Mouse (Mus musculus) embryonic facial prominence, embryonic 13.5 days (tissue): ENCODE measurements around the gene Prkn. TPM values are rescaled to one million over a fixed set of nuclear protein-coding genes. Genes with fewer than 3 reads are reported as not detected.

Experiments
- ATAC-seq: fragments of 200-750 bp; cut with Nextera tagmentation; 2 replicates; pipeline ENCODE4 v1.8.0; 2017; ENCODE audit warnings: low read depth; ENCODE audit not compliant: insufficient number of reproducible peaks, insufficient read depth, low FRiP score, low TSS enrichment
- H3K27ac ChIP-seq: fragments of 300-500 bp; sonication (generic); 2 replicates; pipeline ENCODE4 v1.5.1; 2015; ENCODE audit warnings: moderate library complexity, mild to moderate bottlenecking, inconsistent platforms
- H3K27me3 ChIP-seq: fragments of 300-500 bp; sonication (generic); 2 replicates; pipeline ENCODE4 v1.6.1; 2015; ENCODE audit warnings: mild to moderate bottlenecking, inconsistent platforms
- H3K36me3 ChIP-seq: fragments of 300-500 bp; sonication (generic); 2 replicates; pipeline ENCODE4 v1.6.1; 2015; ENCODE audit warnings: mild to moderate bottlenecking, inconsistent platforms
- H3K4me1 ChIP-seq: fragments of 300-500 bp; sonication (generic); 2 replicates; pipeline ENCODE4 v1.6.1; 2015; ENCODE audit warnings: inconsistent platforms
- H3K4me2 ChIP-seq: fragments of 300-500 bp; sonication (generic); 2 replicates; pipeline ENCODE4 v1.6.1; 2015; ENCODE audit warnings: moderate library complexity, mild to moderate bottlenecking, inconsistent platforms
- H3K4me3 ChIP-seq: fragments of 300-500 bp; sonication (generic); 2 replicates; pipeline ENCODE4 v1.5.1; 2015; ENCODE audit warnings: mild to moderate bottlenecking, inconsistent platforms
- H3K9ac ChIP-seq: fragments of 300-500 bp; sonication (generic); 2 replicates; pipeline ENCODE4 v1.6.1; 2015; ENCODE audit warnings: mild to moderate bottlenecking, inconsistent platforms
- H3K9me3 ChIP-seq: fragments of 300-500 bp; sonication (generic); 2 replicates; pipeline ENCODE4 v1.6.1; 2016; ENCODE audit warnings: inconsistent platforms
- WGBS: fragments of 180-500 bp; shearing (Covaris S2); methylation state at CpG from one replicate; pipeline ENCODE4 v1.1.7; 2015; ENCODE audit warnings: mixed read lengths; 5-methylcytosine and 5-hydroxymethylcytosine counted together
- polyA plus RNA-seq: library from polyadenylated mRNA; unstranded; fragments of >200 nt; fragmentation: Nextera tagmentation; extraction: Ambion mirVana; gene quantifications from 2 replicates; pipeline ENCODE4 v1.2.1, GENCODE M21; 2015

The Prkn gene
- polyA plus RNA-seq, 1 experiment from 2014 or later = 1.1 TPM

- H3K9ac ChIP-seq = no peak overlapping the region
- no peak for ATAC-seq
- 15% methylated on average over 4 of the region's 4 CpGs for WGBS
- no peaks in the 10 kb centered on the region for H3K27me3 ChIP-seq
- no peak overlapping the region for H3K4me2 ChIP-seq
- H3K9me3 ChIP-seq = no peaks in the 10 kb centered on the region
- no peaks in the 10 kb centered on the region for H3K4me1 ChIP-seq
- no peak overlapping the region for H3K27ac ChIP-seq
- no peak overlapping the region for H3K4me3 ChIP-seq
- no peaks in the 10 kb centered on the region for H3K36me3 ChIP-seq
These were observed 47.7 kb downstream of the Prkn start for GRCm38 (mm10) chr17:10887924-10888323.

DNA sequence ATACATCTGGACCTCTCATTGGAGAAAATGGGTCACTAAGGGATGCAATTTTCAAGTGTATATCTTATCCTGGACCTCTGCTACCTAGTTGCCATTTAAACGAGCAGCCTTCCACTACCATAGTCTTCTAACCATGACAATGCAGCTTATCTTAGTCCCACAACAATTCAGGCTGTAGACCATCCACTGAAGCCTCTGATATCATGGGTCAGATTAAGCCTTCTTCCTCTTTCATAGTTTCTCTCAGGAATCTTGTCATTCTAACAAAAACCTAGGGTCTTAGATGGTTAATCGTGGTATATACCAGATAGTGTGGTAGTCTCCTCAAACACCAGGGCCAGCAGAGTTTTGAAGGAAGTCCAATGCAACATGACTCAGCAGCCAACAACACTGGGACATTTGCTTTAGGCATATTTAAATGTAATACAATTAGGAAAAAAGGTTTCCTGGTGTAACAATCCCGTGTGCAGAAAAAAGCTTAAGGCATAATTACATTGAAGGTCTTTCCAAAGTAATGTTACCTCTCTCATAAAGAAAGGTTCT is 61.6 kb downstream of the Prkn start:
- no peak for ATAC-seq
- no peaks in the 10 kb centered on the region for H3K4me1 ChIP-seq
- H3K9ac ChIP-seq = no peak overlapping the region
- H3K4me2 ChIP-seq = no peak overlapping the region
- H3K9me3 ChIP-seq = no peaks in the 10 kb centered on the region
- H3K4me3 ChIP-seq = no peak overlapping the region
- WGBS = 71% methylated on average over 3 of the region's 3 CpGs
- no peaks in the 10 kb centered on the region for H3K36me3 ChIP-seq
- H3K27me3 ChIP-seq = no peaks in the 10 kb centered on the region
- no peak overlapping the region for H3K27ac ChIP-seq

- no peak overlapping the region for H3K9ac ChIP-seq
- H3K4me1 ChIP-seq = no peaks in the 10 kb centered on the region
- H3K27me3 ChIP-seq = 0 out of 2 replicates have a peak, but pooled peaks cover 3% of the 10 kb centered on the region
- ATAC-seq = no peak
- no peak overlapping the region for H3K4me2 ChIP-seq
- H3K4me3 ChIP-seq = no peak overlapping the region
- H3K27ac ChIP-seq = no peak overlapping the region
- H3K36me3 ChIP-seq = no peaks in the 10 kb centered on the region
- no peaks in the 10 kb centered on the region for H3K9me3 ChIP-seq
These were observed 96.5 kb downstream of the Prkn start for GRCm38 (mm10) chr17:10936698-10937097.

DNA sequence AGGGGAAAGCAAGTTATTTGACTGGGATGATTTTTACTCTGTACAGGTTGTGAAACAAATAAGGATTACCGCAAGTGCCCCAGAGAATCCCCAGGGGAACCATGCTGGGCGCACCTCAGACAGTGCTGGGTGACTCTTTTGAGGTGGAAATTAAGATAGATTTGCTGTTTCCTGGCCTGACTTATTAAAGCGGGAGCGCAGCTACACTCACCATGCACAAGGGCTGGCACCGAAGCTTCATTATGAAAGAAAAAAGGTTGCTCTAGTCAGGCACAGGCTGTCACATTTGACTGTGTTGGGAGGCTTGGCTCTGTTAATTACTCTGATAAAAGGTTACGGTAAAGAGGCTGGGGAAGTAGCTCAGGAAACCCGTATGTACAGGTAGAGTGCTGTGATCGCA is 97.7 kb downstream of the Prkn start:
- H3K27ac ChIP-seq = no peak overlapping the region
- H3K9ac ChIP-seq = no peak overlapping the region
- 0 out of 2 replicates have a peak, but pooled peaks cover 3% of the 10 kb centered on the region for H3K27me3 ChIP-seq
- H3K4me3 ChIP-seq = no peak overlapping the region
- H3K36me3 ChIP-seq = no peaks in the 10 kb centered on the region
- no peak overlapping the region for H3K4me2 ChIP-seq
- no peaks in the 10 kb centered on the region for H3K9me3 ChIP-seq
- no peak for ATAC-seq
- no peaks in the 10 kb centered on the region for H3K4me1 ChIP-seq
- 35% methylated on average over 8 of the region's 8 CpGs for WGBS

DNA sequence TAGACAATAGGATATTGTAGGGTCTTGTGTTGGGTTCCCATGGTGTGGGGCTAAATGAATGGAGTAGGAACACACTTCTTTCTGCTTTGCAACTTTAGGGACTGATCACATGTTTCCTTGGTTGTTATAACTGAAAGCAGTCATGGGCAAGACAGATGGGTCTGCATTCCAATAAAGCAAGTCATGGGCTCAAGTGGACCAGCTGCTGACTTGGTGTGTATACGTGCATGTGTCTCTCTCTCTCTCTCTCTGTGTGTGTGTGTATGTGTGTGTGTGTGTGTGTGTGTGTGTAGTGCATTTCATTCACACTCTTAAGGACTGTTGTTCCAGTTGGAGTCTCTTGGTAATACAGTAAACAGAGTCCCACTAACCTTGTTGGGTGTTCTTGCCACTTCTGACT is 98.6 kb downstream of the Prkn start:
- H3K4me1 ChIP-seq = no peaks in the 10 kb centered on the region
- no peaks in the 10 kb centered on the region for H3K36me3 ChIP-seq
- ATAC-seq = no peak
- H3K9me3 ChIP-seq = no peaks in the 10 kb centered on the region
- no peak overlapping the region for H3K4me3 ChIP-seq
- H3K9ac ChIP-seq = no peak overlapping the region
- no peak overlapping the region for H3K27ac ChIP-seq
- H3K4me2 ChIP-seq = no peak overlapping the region
- WGBS = 62% methylated on average over 1 of the region's 1 CpGs
- H3K27me3 ChIP-seq = 0 out of 2 replicates have a peak, but pooled peaks cover 3% of the 10 kb centered on the region

GRCm38 (mm10) chr17:10946552-10946951 is 106.4 kb downstream of the Prkn start:
- WGBS = 85% methylated on average over 4 of the region's 4 CpGs
- H3K9me3 ChIP-seq = no peaks in the 10 kb centered on the region
- no peak overlapping the region for H3K27ac ChIP-seq
- no peaks in the 10 kb centered on the region for H3K27me3 ChIP-seq
- H3K4me2 ChIP-seq = no peak overlapping the region
- no peak overlapping the region for H3K4me3 ChIP-seq
- no peaks in the 10 kb centered on the region for H3K36me3 ChIP-seq
- no peaks in the 10 kb centered on the region for H3K4me1 ChIP-seq
- H3K9ac ChIP-seq = no peak overlapping the region
- no peak for ATAC-seq

GRCm38 (mm10) chr17:10947614-10948013 is 107.4 kb downstream of the Prkn start:
- no peak overlapping the region for H3K9ac ChIP-seq
- H3K9me3 ChIP-seq = no peaks in the 10 kb centered on the region
- no peaks in the 10 kb centered on the region for H3K4me1 ChIP-seq
- no peaks in the 10 kb centered on the region for H3K27me3 ChIP-seq
- H3K4me2 ChIP-seq = no peak overlapping the region
- no peak overlapping the region for H3K27ac ChIP-seq
- ATAC-seq = no peak
- H3K4me3 ChIP-seq = no peak overlapping the region
- WGBS = 86% methylated on average over 2 of the region's 2 CpGs
- H3K36me3 ChIP-seq = no peaks in the 10 kb centered on the region

- Histone ChIP-seq H3K9ac (no peak overlapping the region), H3K36me3 (no peaks in the 10 kb centered on the region), H3K9me3 (no peaks in the 10 kb centered on the region), H3K4me3 (no peak overlapping the region), H3K27me3 (no peaks in the 10 kb centered on the region), H3K4me1 (no peaks in the 10 kb centered on the region), H3K27ac (no peak overlapping the region), H3K4me2 (no peak overlapping the region)
- WGBS = 76% methylated on average over 10 of the region's 10 CpGs
- ATAC-seq = no peak
These were observed 119.1 kb downstream of the Prkn start for GRCm38 (mm10) chr17:10959066-10959864.

GRCm38 (mm10) chr17:10962151-10962550 is 122.0 kb downstream of the Prkn start:
- WGBS = 90% methylated on average over 5 of the region's 5 CpGs
- no peak overlapping the region for H3K4me2 ChIP-seq
- no peaks in the 10 kb centered on the region for H3K36me3 ChIP-seq
- no peaks in the 10 kb centered on the region for H3K9me3 ChIP-seq
- H3K4me3 ChIP-seq = no peak overlapping the region
- no peak for ATAC-seq
- no peaks in the 10 kb centered on the region for H3K4me1 ChIP-seq
- no peaks in the 10 kb centered on the region for H3K27me3 ChIP-seq
- H3K9ac ChIP-seq = no peak overlapping the region
- no peak overlapping the region for H3K27ac ChIP-seq

DNA sequence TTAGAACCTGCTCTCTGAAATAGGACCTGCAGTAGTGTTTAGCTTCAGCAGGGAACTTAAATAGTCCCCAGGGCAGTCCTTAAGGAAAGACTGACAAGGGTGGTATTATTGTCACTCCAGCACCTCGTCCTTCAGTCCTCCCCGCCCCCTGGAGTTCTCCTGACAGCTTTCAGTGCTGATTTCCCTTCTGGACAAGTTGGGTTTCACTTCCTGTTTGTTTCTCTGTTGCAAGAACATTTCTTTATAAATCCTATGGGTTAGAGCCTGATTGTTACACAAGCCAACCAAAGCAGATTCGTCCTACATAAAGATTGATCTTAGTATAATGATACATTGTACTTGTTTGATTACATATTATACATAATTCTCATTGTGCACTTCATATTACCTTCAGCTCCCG is 142.0 kb downstream of the Prkn start:
- Histone ChIP-seq H3K4me1 (peaks cover 10% of the 10 kb centered on the region), H3K27ac (no peak overlapping the region), H3K9me3 (no peaks in the 10 kb centered on the region), H3K9ac (no peak overlapping the region), H3K36me3 (no peaks in the 10 kb centered on the region), H3K27me3 (no peaks in the 10 kb centered on the region), H3K4me3 (no peak overlapping the region), H3K4me2 (no peak overlapping the region)
- 58% methylated on average over 4 of the region's 4 CpGs for WGBS
- ATAC-seq = no peak

DNA sequence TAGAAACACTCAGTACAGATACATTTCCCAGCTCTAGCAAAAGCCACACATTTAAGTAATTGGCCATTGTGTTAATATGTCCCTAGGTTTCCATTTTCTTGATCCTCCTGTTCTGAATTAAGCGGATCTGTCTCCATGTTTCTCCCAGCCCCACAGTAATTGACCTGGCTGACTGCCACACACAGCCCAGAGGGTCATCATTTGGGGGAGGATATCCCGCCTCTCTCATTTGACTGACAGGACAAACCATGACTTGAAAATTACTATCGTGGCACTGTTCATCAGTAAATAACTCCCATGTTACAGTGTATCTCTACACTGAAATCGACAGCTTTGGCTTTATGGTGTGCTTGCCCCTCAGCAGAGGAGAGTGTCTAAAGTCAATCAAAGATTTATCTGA is 146.9 kb downstream of the Prkn start:
- ATAC-seq = no peak
- Histone ChIP-seq H3K27me3 (no peaks in the 10 kb centered on the region), H3K9me3 (no peaks in the 10 kb centered on the region), H3K4me1 (peaks cover 7% of the 10 kb centered on the region), H3K36me3 (no peaks in the 10 kb centered on the region), H3K9ac (no peak overlapping the region), H3K27ac (no peak overlapping the region), H3K4me2 (no peak overlapping the region), H3K4me3 (no peak overlapping the region)
- WGBS = 48% methylated on average over 4 of the region's 4 CpGs

DNA sequence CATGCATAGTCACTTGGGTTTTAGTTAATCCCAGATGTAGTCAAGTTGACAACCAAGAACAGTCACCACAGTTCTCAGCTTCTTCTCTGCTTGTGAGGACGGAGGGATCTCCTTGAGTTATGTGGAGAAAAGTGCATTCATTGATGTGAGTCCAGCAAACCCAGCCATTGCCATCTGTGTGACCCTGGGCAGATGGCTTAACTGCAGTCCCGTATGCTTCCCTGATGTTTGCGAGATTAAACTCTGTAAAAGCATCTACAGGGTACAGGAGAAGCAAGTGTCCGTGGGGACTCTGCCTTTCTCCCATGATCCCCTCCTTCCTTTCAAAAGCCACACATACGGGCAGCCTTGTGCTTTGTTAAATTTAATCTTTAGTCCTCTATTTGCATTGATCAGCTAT is 157.1 kb downstream of the Prkn start:
- Histone ChIP-seq H3K4me1 (no peaks in the 10 kb centered on the region), H3K4me2 (no peak overlapping the region), H3K4me3 (no peak overlapping the region), H3K27ac (no peak overlapping the region), H3K36me3 (no peaks in the 10 kb centered on the region), H3K9ac (no peak overlapping the region), H3K27me3 (no peaks in the 10 kb centered on the region), H3K9me3 (no peaks in the 10 kb centered on the region)
- 49% methylated on average over 5 of the region's 5 CpGs for WGBS
- ATAC-seq = no peak
